Mouse (Mus musculus) layer of hippocampus, adult 9-11 months (tissue): ENCODE measurements around the gene Sh2d3c.

Experiments
- DNase-seq: peaks from one replicate; pipeline ENCODE4 v3.0.0; 2022

The Sh2d3c gene

DNA sequence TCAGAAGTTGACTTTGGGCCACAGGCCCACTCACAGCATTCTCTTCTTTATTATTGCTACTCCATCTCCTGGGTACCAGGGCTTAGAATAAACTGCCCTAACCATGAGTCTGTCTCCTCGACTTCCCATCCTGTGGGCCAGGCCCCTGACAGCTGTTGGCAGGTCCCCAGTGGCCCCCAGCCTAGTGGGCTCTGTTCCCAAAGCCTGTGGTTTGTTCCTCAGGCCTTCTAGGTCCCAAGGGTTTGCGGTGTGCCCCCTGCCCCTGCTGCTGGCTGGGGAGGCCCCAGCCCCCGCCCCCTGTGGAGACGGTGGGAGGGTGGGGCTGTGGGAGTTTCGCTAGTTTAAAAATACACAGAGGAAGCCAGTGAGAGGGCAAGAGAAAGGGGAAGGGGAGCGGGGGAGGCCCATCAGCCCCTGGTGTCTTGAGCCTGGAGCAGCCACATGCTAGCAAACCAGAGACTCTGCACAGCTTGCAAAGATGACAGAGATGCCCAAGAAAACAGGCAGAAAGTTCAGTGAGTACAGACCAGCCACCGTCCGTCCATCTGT, at the start of gene Sh2d3c:
Gene Sh2d3c (plus strand): TSS at position 375 of the 549 bp plus-strand sequence.
- DNase-seq = peak; percentile 74

DNA sequence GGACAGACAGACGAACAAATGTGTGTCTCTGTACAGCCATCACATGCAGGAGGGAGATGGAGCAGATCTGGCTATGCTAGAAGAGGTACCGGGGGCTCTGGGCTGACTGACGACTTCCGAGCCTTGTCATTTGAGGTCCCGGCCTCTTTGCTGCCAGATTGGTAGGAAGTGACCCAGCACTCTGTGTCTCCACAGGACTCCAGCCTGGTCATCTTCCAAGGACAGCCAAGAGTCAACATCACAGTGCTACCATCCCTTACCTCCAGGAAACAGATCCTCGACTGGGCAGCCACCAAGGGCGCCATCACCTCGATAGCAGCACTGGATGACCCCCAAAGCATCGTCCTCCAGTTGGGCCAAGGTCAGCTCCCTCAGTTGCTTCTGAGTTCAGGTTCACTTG, 49.7 kb upstream of the Sh2d3c start:
- DNase-seq = no peak

DNA sequence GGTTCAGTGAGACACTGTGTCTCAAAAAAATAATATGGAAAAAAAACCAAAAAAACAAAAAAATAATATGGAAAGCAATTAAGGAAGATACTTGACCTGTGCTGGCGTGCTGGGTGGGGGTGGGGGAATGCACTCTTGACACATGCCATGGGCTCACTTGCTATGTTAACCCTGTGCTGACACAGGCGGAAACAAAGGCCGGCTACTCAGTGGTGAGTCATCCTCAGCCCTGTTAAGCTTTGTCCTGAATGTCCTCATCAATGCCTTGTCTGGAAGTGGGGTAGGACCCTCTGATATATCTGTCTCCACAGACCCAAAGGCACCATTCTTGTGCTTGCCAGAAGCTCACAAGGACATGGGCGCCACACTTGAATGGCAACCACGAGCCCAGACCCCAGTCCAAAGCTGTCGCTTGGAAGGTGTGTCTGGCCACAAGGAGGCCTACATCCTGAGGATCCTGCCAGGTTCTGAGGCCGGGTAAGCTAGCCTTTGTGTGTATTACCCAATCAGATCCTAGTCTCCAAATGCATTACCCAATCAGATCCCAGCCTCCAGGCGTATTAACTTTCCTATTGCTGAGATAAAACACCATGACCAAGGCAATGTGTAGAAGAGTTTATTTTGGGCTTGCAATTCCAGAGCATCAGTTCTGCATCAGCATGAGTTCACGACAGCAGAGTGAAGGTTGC, 48.8 kb upstream of the Sh2d3c start:
- DNase-seq = no peak

DNA sequence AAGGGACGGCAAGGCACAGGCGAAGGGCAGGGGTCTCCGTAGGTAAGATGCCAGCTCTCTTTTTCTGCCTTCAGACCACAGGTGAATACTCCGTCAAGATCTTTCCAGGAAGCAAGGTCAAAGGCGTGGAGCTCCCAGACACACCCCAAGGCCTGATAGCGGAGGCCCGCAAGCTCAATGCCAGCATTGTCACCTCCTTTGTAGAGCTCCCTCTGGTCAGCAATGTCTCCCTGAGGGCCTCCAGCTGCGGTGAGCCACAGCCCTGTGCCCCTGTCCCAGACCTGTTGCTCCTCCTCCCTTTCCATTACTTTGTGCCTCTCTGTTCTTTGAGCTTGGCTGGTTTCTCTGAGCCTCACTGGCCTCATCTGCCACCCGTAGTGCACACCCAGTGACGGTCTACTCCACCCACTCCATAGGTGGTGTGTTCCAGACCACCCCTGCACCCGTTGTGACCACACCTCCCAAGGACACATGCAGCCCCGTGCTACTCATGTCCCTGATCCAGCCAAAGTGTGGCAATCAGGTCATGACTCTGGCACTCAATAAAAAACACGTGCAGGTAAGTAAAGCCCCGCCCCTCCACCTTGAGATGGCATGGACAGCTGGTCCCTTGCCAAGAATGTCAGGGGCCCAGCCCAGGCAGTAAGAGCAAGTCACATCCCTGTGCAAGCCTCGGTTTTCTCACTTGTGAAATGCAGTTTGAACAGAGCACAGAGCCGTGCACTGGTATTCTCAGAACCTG, 47.5 kb upstream of the Sh2d3c start:
- no peak for DNase-seq

DNA sequence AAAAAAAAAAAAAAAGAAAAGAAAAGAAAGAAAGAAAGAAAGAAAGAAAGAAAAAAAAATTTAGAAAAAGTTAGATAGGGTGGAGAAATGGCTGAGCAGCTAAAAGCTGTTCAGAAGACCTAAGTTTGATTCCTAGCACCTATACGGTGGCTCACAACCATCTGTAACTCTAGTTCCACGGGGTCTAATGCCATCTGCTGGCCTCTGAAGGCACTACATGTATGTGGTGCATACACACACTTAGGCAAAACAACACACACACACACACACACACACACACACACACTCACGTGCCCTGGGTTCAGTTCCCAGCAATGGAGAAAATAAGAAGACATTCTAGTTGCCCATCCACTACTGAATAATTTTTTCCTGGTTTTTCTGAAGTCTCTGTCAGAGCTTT, 44.0 kb upstream of the Sh2d3c start:
- DNase-seq = no peak

DNA sequence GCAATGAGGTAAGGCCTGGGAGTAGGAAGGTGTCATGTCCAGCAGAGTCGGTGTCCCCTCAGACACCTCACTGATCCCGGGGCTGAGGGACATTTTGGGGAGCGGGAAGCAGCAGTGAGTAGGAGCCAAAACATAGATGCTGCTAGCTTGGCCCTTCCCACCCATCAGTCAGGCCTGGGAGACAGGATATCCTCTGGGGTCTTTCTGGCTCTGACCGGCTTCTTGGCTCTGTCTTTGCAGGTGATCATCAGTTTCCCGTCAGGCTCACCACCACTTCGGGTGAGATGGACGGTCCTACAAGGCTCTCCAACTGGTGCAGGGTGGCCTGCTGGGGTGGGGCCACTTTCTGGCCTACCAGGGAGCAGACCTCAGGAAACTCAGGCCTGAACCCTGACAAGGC, 43.2 kb upstream of the Sh2d3c start:
- DNase-seq = no peak

DNA sequence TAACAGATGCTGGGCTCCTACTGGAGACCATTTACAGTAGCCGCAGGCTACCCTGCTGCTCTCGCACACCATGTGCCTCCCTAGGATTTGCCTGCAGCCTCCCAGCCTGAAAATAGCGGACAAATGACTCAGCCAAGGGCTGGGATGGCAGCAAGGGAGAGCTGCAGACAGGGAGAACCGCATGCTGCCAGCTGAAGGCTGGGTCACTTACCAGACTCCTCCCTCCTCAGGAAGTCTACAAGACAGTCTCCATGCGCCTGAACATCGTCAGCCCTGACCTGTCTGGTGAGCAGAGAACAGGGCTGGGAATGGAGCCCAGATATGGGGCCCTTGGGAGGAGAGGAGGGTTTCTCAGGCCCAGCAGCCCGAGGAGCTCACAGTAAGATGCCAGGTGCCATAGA, 40.8 kb upstream of the Sh2d3c start:
- no peak for DNase-seq

DNA sequence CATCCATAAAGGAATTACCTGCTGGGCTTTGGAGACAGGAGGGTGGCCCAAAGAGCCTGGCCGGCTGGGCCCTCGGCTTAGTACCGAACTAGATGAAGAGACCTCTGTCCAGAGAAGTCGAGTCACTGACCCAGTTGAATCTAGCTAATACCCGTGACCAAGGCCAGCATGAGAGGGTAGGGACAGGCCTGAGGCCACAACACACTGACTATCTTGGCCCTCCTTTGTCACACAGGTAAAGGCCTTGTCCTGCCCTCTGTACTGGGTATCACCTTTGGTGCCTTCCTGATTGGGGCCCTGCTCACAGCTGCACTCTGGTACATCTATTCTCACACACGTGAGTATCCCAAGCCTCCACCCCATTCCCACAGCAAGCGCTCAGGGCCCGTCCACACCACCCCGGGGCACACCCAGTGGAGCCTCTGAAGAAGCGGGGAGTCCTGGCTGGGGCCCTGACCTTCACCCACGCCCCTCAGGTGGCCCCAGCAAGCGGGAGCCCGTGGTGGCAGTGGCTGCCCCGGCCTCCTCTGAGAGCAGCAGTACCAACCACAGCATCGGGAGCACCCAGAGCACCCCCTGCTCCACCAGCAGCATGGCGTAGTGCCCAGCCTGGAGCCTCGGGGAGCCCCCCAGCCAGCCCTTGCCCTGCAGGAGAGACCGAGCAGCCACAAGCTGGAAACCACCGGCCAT, 39.7 kb upstream of the Sh2d3c start:
- no peak for DNase-seq

DNA sequence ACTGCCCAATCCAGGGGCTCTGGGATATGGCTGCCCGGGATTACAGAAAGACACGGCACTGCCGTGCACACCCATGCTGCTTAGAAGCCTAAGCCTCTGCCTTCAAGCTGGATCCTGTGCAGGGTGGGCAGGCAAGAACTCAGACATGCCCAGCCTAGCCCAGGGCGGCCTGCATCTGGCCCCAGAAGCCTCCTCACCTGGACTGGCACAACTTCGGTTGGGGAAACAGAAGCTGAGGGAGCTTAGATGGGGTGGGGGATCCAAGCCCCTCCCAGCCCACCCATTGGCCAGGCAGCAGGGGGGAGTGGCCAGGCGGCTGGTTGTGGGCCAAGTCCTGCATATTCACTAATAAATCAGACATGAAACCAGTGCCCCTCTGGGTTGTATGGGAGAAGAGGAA, 39.1 kb upstream of the Sh2d3c start:
- DNase-seq = no peak

DNA sequence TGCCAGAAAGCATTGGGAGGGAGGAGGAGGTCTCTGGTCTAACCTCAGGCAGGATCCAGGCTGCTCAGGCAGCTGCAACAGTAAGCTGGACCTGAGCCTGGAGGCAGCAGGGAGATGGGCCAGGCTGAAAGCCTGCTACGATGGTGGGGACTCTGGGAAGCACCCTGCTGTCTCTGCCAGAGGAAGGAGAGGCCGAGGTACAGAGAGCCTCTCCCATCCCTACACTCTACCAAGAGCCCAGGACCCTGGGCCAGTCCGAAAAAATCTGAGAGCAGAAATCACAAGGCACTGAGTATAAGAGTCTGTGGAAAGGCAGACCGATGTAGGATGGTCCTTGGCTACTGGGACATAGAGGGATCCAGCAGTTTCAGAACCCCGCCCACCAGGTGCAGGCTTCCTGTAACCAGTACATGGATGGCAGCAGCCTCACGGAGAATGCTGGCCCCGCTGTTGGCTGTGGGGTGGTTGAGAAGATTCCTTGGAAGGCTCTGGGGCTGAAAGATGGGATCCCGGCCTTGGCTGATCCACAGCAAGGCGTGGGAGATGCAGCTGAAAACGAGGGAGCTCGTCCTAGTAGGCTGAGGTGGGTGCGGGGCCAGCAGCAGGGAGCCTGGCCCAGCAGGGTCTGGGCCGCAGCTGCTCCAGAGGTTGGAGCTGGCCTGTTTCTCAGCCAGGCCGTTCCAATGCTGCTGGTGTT, 38.0 kb upstream of the Sh2d3c start:
- no peak for DNase-seq

DNA sequence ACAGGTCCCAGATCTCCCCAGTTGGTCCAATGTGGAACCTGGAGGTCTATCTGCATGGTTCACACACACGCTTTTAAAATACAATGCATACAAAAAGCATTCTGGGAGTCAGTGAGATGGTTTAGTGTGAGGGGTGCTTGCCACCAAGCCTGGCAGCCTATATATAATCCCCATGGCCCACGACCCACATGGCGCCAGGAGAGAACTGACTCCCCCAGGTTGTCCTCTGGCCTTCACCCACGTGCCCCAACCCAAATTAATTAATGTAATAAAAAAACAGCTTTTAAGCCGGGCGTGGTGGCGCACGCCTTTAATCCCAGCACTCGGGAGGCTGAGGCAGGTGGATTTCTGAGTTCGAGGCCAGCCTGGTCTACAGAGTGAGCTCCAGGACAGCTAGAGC, 37.2 kb upstream of the Sh2d3c start:
- DNase-seq = no peak

DNA sequence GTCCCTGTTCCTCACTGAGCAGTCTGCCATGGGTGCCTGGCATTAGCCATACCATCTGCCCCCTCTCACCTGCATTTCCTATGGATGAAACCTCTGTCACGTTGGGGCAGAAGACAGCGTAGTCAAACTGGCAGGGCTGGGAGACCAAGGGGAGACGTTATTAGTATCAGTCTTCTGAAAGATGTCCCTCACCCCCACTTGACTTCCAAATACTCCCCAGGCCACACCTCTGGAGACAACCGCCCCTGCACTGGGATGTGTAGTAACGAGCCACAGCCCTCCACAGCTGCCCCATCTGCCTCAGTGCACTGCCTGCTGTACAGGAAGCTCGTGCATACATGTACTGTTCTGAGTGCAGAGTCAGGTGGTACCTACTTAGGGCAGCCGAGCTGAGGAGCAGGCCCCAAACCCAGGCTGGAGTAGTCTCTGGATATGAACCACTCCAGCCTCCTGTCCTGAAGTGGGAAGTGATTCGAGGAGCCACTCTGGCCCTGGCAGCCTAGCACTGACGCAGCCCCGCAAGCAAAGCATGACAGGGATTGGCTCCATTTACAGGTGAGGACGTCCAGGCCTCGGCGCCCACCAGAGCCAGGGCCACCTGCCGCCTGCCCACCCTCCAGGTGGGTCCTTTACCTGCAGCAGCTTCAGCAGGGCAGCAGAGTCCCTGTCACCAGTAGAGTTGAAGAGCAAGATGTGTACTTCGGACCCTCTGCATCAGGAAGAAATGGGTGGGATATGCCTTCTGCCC, 36.0 kb upstream of the Sh2d3c start:
- no peak for DNase-seq

DNA sequence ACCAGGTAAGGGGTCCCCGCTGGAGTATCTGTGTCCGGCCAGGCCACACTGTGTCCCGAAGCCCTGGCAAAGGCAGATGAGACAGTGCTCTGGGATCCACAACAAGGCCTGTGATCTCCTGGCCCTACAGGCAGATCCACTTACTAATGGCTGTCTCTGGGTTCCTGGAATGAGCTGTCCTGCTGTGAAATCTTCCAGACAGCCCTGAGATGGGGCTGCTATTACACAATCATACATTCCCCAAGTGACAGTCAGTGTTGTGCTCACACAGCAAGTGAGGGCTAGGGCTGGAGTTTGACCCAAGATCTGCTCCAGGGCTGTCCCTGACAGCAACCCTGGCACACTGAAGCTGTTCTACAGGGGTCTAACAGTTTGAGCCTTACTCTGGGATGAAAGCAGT, 35.0 kb upstream of the Sh2d3c start:
- no peak for DNase-seq

DNA sequence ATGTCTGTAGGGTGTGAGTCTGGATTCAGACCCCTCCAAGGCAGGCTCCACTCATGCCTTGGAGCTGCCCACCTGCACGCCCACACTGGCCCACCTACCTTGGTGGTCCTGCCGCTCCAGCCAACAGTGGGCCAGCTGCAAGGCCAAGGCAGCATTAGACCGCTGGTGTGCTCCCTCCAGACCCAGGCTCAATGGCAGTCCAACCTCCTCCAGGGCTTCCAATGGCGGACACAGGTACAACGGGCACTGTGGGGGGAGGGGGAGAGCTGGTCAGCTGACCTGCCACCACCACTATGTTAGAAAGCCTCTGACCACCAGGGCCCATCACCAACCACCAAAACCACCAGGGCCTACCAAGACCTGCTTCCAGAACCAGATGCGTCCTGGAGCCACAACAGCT, 34.2 kb upstream of the Sh2d3c start:
- DNase-seq = no peak

DNA sequence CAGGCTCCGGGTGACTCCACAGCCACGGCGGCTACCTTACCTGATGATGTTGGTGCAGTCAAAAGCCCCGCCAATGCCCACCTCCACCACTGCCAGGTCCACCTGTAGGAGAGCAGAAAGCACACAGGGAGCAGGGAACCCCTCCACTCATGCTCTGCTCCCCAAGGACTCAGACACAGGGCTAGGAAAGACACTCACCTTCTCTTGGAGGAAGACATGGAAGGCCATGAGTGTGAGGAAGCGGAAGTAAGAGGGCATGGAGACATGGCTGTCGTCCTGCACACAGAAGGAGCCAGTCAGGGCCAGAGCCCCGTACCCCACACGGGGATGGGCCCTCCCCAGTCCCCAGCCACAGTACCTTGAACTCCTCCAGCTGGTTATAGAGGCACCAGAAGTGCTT, 33.3 kb upstream of the Sh2d3c start:
- no peak for DNase-seq

DNA sequence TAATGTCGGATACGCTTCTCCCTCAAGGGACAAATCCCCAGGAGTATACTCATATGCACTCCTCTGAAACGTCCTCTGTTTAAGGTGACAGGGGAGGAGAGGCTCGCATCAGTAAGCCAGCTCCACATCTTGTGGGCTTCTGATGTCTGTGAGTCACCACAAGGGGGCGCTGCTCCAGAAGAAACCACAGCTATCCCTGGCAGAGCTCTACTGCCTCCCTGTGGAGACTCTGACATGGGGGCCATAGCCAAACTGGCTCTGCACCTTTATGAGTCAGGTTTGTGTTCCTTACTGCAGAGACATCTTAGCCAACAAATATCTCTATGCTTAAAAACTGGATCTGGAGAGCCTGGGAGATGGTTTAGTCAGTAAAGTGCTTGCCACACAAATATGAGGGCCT, 31.4 kb upstream of the Sh2d3c start:
- peak; percentile 90 for DNase-seq

DNA sequence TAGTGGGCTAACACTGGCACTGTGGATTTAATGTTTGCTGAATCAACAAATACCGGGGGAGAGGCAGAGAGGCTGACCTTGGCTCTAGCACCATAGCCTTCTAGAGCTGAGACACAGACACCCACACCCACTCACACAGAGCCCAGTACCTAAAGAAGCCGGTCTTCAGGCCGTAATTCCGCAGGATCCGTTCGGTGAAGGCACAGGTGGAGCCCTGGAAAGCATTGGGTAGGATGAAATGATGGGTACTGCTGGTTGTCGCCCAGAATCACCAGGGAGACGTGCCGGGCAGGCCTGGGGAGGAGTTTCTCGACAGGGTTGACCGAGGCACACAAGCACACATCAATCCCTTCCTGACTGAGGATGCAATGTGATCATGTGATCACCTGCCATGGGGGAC, 29.8 kb upstream of the Sh2d3c start:
- DNase-seq = no peak

DNA sequence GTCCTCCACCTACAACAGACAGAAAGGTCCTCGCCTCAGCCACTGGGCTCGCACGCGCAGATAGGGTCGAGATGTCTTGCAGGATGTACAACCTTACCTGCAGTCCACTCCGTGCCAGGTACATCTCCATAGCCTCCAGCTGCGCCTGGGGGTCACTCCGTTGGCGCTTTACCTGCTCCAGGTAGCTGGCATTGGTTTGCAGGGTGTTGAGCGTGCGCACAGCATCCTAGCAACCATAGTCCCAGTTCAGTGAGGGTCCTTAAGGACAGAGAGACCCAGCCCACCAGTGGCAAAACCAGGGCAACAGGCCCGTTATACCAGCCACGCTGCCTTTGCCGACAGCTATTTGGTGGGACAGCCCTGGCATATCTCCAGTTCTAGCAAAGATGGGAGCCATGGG, 28.4 kb upstream of the Sh2d3c start:
- DNase-seq = no peak

DNA sequence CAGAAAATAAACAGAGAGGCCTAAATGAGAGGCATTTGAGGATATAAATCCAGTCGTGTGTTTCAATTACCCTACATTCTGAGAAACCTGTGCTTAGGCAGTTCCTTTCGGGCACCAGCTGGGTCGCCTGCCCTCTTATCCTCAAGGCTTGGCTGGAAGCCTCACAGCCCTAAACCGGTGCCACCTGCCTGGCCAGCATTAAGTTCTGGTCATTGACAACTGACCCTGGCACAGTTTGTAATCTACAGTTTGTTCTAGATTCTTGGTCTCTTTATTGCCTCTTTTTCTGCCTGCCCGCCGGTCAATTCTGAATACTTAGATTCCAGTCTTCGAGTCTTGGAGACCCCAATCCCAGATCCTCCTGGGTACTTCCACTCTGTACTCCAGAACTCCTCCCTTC, 27.6 kb upstream of the Sh2d3c start:
- DNase-seq = no peak

DNA sequence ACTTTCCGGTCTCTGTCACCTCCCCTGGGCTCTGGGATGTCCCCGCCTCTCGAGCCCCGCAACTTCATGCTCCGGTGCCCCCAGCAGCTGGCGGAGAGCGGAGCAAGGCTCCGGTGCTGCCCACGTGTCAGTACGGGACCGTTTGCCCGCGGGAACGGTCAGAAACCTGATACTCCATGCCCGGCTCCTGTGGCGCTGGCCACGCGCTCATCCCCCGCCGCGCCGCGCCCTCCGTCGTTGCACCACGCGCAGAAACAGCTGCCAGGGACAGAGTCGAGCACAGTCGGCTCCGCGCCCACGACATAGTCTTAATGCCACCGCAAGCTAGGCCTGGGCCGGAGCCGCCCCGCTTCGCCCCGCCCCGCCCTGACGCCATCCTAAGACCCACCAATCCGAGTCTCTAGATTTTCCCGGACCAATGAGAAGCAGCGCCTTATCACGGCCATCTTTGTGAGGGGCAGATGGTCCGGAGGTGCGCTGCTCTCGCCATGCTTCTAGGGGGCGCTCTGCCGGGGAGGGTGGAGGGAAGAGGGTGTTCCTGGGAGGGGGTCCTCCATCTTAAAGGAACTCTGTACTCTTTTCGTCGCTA, 26.9 kb upstream of the Sh2d3c start:
- peak; percentile 95 for DNase-seq

DNA sequence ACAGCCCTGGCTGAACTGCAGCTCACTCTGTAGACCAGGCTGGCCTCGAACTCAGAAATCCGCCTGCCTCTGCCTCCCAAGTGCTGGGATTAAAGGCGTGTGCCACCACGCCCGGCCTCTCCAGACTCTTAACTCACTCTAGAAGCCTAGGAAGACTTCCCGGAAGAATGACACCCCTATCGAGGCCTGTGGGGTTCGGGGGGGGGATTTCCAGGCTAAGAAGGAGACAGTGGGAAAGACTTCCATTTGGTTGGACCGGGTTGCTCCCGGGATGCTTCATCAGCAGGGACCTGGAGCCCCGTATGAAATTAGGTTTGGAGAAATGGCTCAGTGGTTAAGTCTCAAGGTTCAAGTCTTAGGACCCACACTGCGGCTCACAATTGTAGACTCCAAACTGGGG, 26.2 kb upstream of the Sh2d3c start:
- DNase-seq = no peak

DNA sequence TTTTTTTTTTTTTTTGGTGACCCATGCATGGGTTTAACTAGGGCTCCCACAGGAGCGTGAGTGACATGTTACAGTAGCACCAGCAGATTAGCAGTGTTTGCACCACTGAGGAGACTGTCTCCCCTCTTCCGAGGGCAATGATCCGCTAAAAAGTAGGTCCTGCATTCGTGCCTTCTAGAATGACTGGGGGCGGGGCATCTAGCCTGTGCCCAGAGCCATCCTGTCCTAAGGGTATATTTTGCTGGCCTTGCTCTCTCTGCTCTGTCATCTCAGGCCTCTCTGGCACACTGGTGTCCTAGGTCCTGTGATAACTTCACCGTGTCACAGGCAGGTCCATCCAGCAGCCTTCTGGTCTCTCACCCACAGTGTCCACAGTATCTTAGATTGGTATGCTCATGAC, 21.2 kb upstream of the Sh2d3c start:
- DNase-seq = no peak
